Mouse (Mus musculus) liver, adult 2 months (tissue): ENCODE measurements around the gene Espn. TPM values are rescaled to one million over a fixed set of nuclear protein-coding genes. Genes with fewer than 3 reads are reported as not detected.

Experiments
- DNase-seq: peaks from one replicate; pipeline ENCODE4 v3.0.0-alpha.2; 2011; ENCODE audit warnings: low read depth, low spot score; ENCODE audit errors: extremely low read depth
- H3K27ac ChIP-seq: fragments of 200-500 bp; replicated peaks from 2 replicates; pipeline ENCODE4 v1.5.1; 2012; ENCODE audit warnings: low read depth, mild to moderate bottlenecking, control low read depth, inconsistent platforms, low read length; ENCODE audit not compliant: insufficient read depth
- H3K27me3 ChIP-seq: fragments of 200-500 bp; 2 replicates; pipeline ENCODE4 v1.6.1; 2012; ENCODE audit warnings: mild to moderate bottlenecking, moderate library complexity, low read length, inconsistent platforms; ENCODE audit not compliant: control insufficient read depth, insufficient read depth
- H3K36me3 ChIP-seq: fragments of 200-500 bp; 2 replicates; pipeline ENCODE4 v1.6.1; 2012; ENCODE audit warnings: low read length, inconsistent platforms; ENCODE audit not compliant: control insufficient read depth, insufficient read depth
- H3K4me1 ChIP-seq: fragments of 200-500 bp; 2 replicates; pipeline ENCODE4 v1.6.1; 2011; ENCODE audit warnings: low read length; ENCODE audit not compliant: control insufficient read depth, insufficient read depth
- H3K4me3 ChIP-seq: fragments of 200-500 bp; 2 replicates; pipeline ENCODE4 v1.5.1; 2011; ENCODE audit warnings: low read depth, mild to moderate bottlenecking, control low read depth, low read length, moderate library complexity; ENCODE audit not compliant: insufficient read depth
- H3K79me2 ChIP-seq: fragments of 200-500 bp; 2 replicates; pipeline ENCODE4 v1.6.1; 2012; ENCODE audit warnings: inconsistent platforms, mild to moderate bottlenecking, low read length, moderate library complexity; ENCODE audit not compliant: control insufficient read depth, insufficient read depth
- H3K9ac ChIP-seq: fragments of 200-500 bp; 2 replicates; pipeline ENCODE4 v1.6.1; 2012; ENCODE audit warnings: low read depth, mild to moderate bottlenecking, control low read depth, inconsistent platforms, low read length
- CTCF ChIP-seq: fragments of 200-500 bp; IDR thresholded peaks from 2 replicates; pipeline ENCODE4 v1.5.1; 2011; ENCODE audit warnings: low read depth, low read length, control low read depth
- POLR2A ChIP-seq: fragments of 200-500 bp; IDR thresholded peaks from 2 replicates; pipeline ENCODE4 v1.6.1; 2011; ENCODE audit warnings: low read length, control low read depth; ENCODE audit not compliant: insufficient read depth; ENCODE audit errors: extremely low read depth
- WGBS: fragments of 180-500 bp; shearing (Covaris S2); methylation state at CpG from one replicate; pipeline ENCODE4 v1.1.7; 2018; 5-methylcytosine and 5-hydroxymethylcytosine counted together
- polyA plus RNA-seq: library from polyadenylated mRNA; depleted of rRNA; stranded (reverse); fragments of >200 nt; gene quantifications from 2 replicates; pipeline ENCODE4 v1.2.3, GENCODE M21; 2012
- total RNA-seq: library from RNA; depleted of rRNA; stranded (reverse); fragments of >200 nt; gene quantifications from 2 replicates; pipeline ENCODE4 v1.2.3, GENCODE M21; 2014

Gene Espn
- total and polyA plus RNA-seq, 2 experiments: 0.28 to 1.4 TPM

DNA sequence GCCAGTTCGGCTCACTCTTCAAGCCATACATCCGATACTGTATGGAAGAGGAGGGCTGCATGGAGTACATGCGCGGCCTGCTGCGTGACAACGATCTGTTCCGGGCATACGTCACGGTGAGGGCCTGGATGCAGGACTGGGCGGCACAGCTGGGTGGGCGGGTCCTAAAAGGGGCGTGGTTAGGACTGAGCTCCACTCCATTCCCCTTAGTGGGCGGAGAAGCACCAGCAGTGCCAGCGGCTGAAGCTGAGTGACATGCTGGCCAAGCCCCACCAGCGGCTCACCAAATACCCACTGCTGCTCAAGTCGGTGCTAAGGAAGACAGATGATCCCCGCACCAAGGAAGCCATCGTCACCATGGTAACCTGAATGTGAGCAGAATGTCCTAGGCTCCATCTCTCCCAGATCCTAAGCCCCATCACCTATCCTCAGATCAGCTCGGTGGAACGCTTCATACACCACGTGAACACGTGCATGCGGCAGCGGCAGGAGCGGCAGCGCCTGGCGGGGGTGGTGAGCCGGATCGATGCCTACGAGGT lies 44.1 kb downstream of the Espn start:
- H3K36me3 ChIP-seq: peaks cover under 1% of the 10 kb centered on the region; the same call in 1 of the 2 replicates
- peak overlapping the region; percentile 58 for H3K4me3 ChIP-seq
- WGBS: 34% methylated on average over 30 of the region's 30 CpGs
- H3K27ac ChIP-seq: peak overlapping the region; percentile 45
- DNase-seq: peak; percentile 77
- H3K79me2 ChIP-seq: no peaks in the 10 kb centered on the region
- 0 out of 2 replicates have a peak, but pooled peaks have one; percentile 26 for TF ChIP-seq POLR2A
- no peak for TF ChIP-seq CTCF
- H3K27me3 ChIP-seq: no peaks in the 10 kb centered on the region
- peaks cover 4% of the 10 kb centered on the region for H3K4me1 ChIP-seq
- H3K9ac ChIP-seq: peak overlapping the region; percentile 14

DNA sequence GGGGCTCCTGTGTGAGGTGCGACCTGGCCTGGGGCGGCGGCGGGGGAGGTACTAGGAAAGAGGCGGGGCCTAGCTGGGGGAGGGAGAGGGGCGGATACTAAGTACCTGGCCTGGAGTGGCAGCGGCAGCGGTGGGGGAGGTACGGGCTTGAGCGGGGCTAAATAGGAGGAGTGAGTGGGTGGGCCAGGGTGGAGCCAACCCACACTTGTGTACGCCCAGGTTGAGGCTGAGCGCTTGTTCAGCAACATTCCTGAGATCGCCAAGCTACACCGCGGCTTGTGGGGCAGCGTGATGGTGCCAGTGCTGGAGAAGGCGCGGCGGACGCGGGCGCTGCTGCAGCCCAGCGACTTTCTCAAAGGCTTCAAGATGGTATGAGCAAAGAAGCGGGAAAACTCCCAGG lies 44.7 kb downstream of the Espn start:
- TF ChIP-seq CTCF (no peak), POLR2A (no peak)
- Histone ChIP-seq H3K79me2 (no peaks in the 10 kb centered on the region), H3K27me3 (no peaks in the 10 kb centered on the region), H3K4me1 (peaks cover 4% of the 10 kb centered on the region), H3K4me3 (peak overlapping the region; percentile 58), H3K9ac (peak overlapping the region; percentile 14), H3K36me3 (no peaks in the 10 kb centered on the region; the same call in 1 of the 2 replicates), H3K27ac (peak overlapping the region; percentile 45)
- 36% methylated on average over 24 of the region's 24 CpGs for WGBS
- DNase-seq: peak; percentile 78

DNA sequence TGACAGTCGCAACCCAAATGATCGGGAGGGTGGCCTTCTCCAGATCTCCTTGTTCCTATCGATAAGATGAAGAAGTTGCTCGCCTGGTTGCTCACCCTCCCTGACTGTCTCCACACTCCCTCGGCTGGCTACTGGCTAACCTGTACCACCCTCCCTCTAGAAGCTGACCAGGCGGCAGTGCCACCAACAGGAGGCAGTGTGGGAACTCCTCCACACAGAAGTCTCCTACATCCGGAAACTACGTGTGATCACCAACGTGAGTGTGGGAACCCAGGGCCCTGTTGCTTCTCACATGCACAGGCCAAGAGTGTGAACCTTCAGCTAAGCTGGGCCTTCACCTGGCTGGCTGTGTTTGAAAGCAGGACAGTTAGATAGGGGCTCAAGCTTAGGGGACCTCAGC lies 45.4 kb downstream of the Espn start:
- DNase-seq: no peak
- no peak overlapping the region for H3K4me3 ChIP-seq
- H3K36me3 ChIP-seq: no peaks in the 10 kb centered on the region; the same call in 1 of the 2 replicates
- no peaks in the 10 kb centered on the region for H3K27me3 ChIP-seq
- no peak overlapping the region for H3K27ac ChIP-seq
- peaks cover 4% of the 10 kb centered on the region for H3K4me1 ChIP-seq
- no peaks in the 10 kb centered on the region for H3K79me2 ChIP-seq
- WGBS: 88% methylated on average over 9 of the region's 9 CpGs
- TF ChIP-seq CTCF: no peak
- no peak for TF ChIP-seq POLR2A
- no peak overlapping the region for H3K9ac ChIP-seq

GRCm38 (mm10) chr4:152103025-152103424 lies 49.1 kb downstream of the Espn start:
- Histone ChIP-seq H3K27ac (no peak overlapping the region), H3K4me3 (no peak overlapping the region), H3K4me1 (no peaks in the 10 kb centered on the region), H3K9ac (no peak overlapping the region), H3K27me3 (no peaks in the 10 kb centered on the region), H3K36me3 (no peaks in the 10 kb centered on the region), H3K79me2 (no peaks in the 10 kb centered on the region)
- peak; percentile 32 for DNase-seq
- TF ChIP-seq CTCF (peak; percentile 94), POLR2A (no peak)
- WGBS: 58% methylated on average over 7 of the region's 7 CpGs

DNA sequence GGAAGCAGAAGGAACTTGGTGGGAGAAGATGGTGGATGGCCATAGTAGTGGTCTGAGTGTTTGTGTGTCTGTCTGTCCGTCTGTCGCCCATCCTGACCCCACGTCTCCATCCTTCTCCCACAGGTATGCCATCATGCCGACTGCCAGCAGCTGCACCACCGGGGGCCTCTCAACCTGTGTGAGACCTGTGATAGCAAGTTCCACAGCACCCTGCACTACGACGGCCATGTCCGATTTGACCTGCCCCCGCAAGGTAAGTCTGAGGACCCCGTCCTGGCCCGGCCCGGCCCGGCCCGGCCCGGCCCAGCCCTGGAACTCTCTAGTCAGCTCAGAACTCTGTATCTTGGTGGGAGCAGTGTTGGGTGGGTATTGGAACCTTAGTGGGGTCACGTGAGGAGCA lies 50.2 kb downstream of the Espn start:
- TF ChIP-seq POLR2A (no peak), CTCF (no peak)
- no peak for DNase-seq
- no peak overlapping the region for H3K27ac ChIP-seq
- no peak overlapping the region for H3K9ac ChIP-seq
- no peaks in the 10 kb centered on the region for H3K79me2 ChIP-seq
- H3K4me3 ChIP-seq: no peak overlapping the region
- H3K4me1 ChIP-seq: no peaks in the 10 kb centered on the region
- WGBS: 95% methylated on average over 16 of the region's 16 CpGs
- no peaks in the 10 kb centered on the region for H3K36me3 ChIP-seq
- no peaks in the 10 kb centered on the region for H3K27me3 ChIP-seq

GRCm38 (mm10) chr4:152101081-152101653 lies 51.0 kb downstream of the Espn start:
- no peaks in the 10 kb centered on the region for H3K79me2 ChIP-seq
- no peaks in the 10 kb centered on the region for H3K36me3 ChIP-seq
- H3K4me3 ChIP-seq: no peak overlapping the region
- no peaks in the 10 kb centered on the region for H3K4me1 ChIP-seq
- DNase-seq: no peak
- WGBS: 72% methylated on average over 7 of the region's 7 CpGs
- no peak overlapping the region for H3K27ac ChIP-seq
- no peak overlapping the region for H3K9ac ChIP-seq
- H3K27me3 ChIP-seq: no peaks in the 10 kb centered on the region
- TF ChIP-seq CTCF (no peak), POLR2A (no peak)
